Mouse (Mus musculus) lung, postnatal 0 days (tissue): Measurements from ENCODE around the gene Wbp1l.

Experiments
- CTCF ChIP-seq: IDR thresholded peaks from 2 replicates; pipeline ENCODE4 v1.5.1; 2016; ENCODE audit warnings: antibody characterized with exemption, mild to moderate bottlenecking
- EP300 ChIP-seq: IDR thresholded peaks from 2 replicates; pipeline ENCODE4 v1.6.1; 2016; ENCODE audit warnings: antibody characterized with exemption, mild to moderate bottlenecking, control low read depth

DNA sequence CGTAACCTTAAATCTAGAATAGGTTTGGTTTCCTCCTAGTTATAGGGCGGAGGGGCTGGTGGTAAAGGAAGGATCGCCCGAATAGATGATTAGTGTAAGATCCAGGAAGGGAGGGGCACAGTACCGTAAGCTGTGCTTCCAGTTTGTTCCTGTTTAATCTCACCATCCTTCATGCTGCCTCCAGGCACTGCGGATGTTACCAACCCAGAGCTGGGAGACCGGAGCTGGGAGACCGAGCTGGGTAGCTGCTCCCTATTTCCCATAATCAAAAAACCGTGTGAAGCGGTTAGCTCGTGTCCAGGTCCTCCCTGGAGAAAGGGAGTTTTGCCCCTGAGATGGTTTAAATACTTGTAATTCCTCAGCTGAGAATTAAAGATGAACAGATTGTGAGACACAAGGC, 17.5 kb downstream of the Wbp1l start:
- TF ChIP-seq CTCF (no peak), EP300 (no peak)
